In the genomic region with DNA sequence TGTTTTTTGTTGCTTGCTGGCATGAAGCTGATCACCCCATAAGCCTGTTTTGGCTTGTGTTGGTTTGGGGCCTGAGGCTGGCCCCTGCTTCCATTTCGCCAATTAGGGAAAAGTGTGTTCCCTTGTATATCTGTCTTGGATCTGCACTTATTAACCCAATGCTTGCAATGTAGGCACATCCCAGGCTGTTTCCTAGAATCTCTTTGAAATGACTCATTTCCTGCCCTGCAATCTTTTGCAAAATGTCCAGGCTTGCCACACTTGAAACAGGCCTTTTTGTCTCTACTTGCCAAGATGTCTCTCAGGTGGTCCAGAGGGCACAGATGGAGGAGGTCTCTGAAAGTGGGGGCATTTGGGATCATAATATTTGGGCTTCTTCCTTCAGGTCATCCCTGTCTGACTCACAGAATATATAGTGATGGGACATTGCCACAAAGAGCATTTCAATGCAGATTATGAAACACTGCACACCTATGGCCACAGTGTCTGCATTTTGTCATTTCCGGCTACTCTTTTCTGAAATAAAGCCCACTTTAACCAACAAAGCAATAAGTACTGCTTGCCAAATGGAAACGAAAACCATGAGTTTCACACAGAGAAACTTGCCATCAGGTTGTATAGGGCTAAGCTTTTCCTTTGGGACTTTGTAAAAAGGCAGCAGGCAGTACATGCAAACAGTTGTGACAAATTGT, we compare ENCODE assay signal across 19 mouse cellular contexts.
"Had no signal": no experiment of that assay in that cellular context is flagged by ENCODE, and none has a peak within 500 bp of the region (broad histone marks: within the 10 kb centered on the region; RNA-seq: fewer than 3 reads in every experiment).

No protein-coding gene starts in this region.

- H3K27ac ChIP-seq: midbrain, embryonic 10.5 days; midbrain, embryonic 12.5 days; neural tube, embryonic 13.5 days; neural tube, embryonic 15.5 days had no signal

- ATAC-seq: midbrain, embryonic 16.5 days had no signal

- H3K9ac ChIP-seq: lung, embryonic 14.5 days; midbrain, embryonic 12.5 days; neural tube, embryonic 13.5 days; neural tube, embryonic 15.5 days had no signal

- H3K4me2 ChIP-seq: lung, embryonic 14.5 days; midbrain, embryonic 12.5 days; neural tube, embryonic 13.5 days; neural tube, embryonic 15.5 days had no signal

- H3K4me3 ChIP-seq: midbrain, embryonic 10.5 days; midbrain, embryonic 12.5 days; myocyte; neural tube, embryonic 13.5 days; neural tube, embryonic 15.5 days had no signal

- H3K27me3 ChIP-seq: midbrain, embryonic 12.5 days; neural tube, embryonic 13.5 days; neural tube, embryonic 15.5 days had no signal

- H3K4me1 ChIP-seq: midbrain, embryonic 10.5 days; midbrain, embryonic 12.5 days; neural tube, embryonic 13.5 days; neural tube, embryonic 15.5 days had no signal

- DNase-seq: lung, adult 18-20 months; lung, embryonic 14.5 days; lung, postnatal 10 days; lung, postnatal 4 days; midbrain, embryonic 14.5 days; retina, postnatal 1 day; right cerebral cortex, adult 18-20 months; right cerebral cortex, postnatal 25 days; right cerebral cortex, postnatal 4 days; spleen, adult 18-20 months; thymus, adult 18-20 months; thymus, postnatal 14 days; thymus, postnatal 36 days had no signal

- H3K36me3 ChIP-seq: midbrain, embryonic 10.5 days; midbrain, embryonic 12.5 days; neural tube, embryonic 13.5 days; neural tube, embryonic 15.5 days had no signal
